Mouse (Mus musculus) left cerebral cortex, postnatal 25 days (tissue): Measurements from ENCODE around the gene Llph. TPM values are rescaled to one million over a fixed set of nuclear protein-coding genes. Genes with fewer than 3 reads are reported as not detected.

Source experiments
- DNase-seq, 2 experiments: peaks; one replicate each; pipeline ENCODE4 v3.0.0; 2022; ENCODE audit warnings: low spot score in 2 of 2, mixed read lengths in 1 of 2
- intact Hi-C: fragments of 180-260 bp; cut with DNase I; formaldehyde crosslinking; loops from one replicate; pipeline ENCODE4 v1.15.1; 2025
- total RNA-seq, 2 experiments: library from RNA; stranded (reverse); gene quantifications; 2 replicates each; pipeline ENCODE4 v1.2.3; 2021

Llph gene
- total RNA-seq, result 10 to 100 TPM; 18.4 to 20.3 TPM

GRCm38 (mm10) chr10:120226871-120227661, at the start of gene Llph:
Gene Llph, plus strand, starts transcription at chr10:120227070.
- DNase-seq, result peak; percentile 84 to 85
- intact Hi-C loops, result loop anchor here (2.0 to 5.0 kb wide), 2 partner anchors 18 to 750 kb away; partner anchors contain the start of gene Lemd3

- peak in 1 of 2 experiments; percentile 13 for DNase-seq
- intact Hi-C loops, result no loop called here
Measured at GRCm38 (mm10) chr10:120182887-120183286, 44.0 kb upstream of the Llph start.

- no peak for DNase-seq
- intact Hi-C loops, result no loop called here
Measured at GRCm38 (mm10) chr10:120183342-120183741, 43.5 kb upstream of the Llph start.

- intact Hi-C loops, result no loop called here
- no peak for DNase-seq
Measured at GRCm38 (mm10) chr10:120188513-120188912, 38.4 kb upstream of the Llph start.

- DNase-seq, result no peak
- intact Hi-C loops, result no loop called here
Measured at GRCm38 (mm10) chr10:120189276-120189675, 37.6 kb upstream of the Llph start.

- DNase-seq, result no peak
- intact Hi-C loops, result no loop called here
Measured at GRCm38 (mm10) chr10:120189782-120190181, 37.1 kb upstream of the Llph start.

- intact Hi-C loops, result no loop called here
- no peak for DNase-seq
Measured at GRCm38 (mm10) chr10:120191165-120191564, 35.7 kb upstream of the Llph start.

- no peak for DNase-seq
- intact Hi-C loops, result no loop called here
Measured at GRCm38 (mm10) chr10:120192278-120192677, 34.6 kb upstream of the Llph start.

- intact Hi-C loops, result no loop called here
- DNase-seq, result no peak
Measured at GRCm38 (mm10) chr10:120193255-120193654, 33.6 kb upstream of the Llph start.

- intact Hi-C loops, result no loop called here
- peak in 1 of 2 experiments; percentile 67 for DNase-seq
Measured at GRCm38 (mm10) chr10:120197061-120197835, 29.6 kb upstream of the Llph start.

- DNase-seq, result no peak
- intact Hi-C loops, result loop anchor here (5.0 kb wide), 2 partner anchors 399 to 554 kb away; no protein-coding TSS in a partner anchor
Measured at GRCm38 (mm10) chr10:120201131-120201921, 25.5 kb upstream of the Llph start, which contains the start of gene Tmbim4. Gene Tmbim4, plus strand, starts transcription at chr10:120201590.

- intact Hi-C loops, result loop anchor here (5.0 kb wide), 2 partner anchors 400 to 555 kb away; no protein-coding TSS in a partner anchor
- peak; percentile 71 to 73 for DNase-seq
Measured at GRCm38 (mm10) chr10:120201961-120202402, 24.9 kb upstream of the Llph start, which contains the start of gene Irak3. Gene Irak3, minus strand, starts transcription at chr10:120202130.

GRCm38 (mm10) chr10:120202467-120203250, 24.2 kb upstream of the Llph start:
- intact Hi-C loops, result loop anchor here (5.0 kb wide), 2 partner anchors 400 to 555 kb away; no protein-coding TSS in a partner anchor
- DNase-seq, result no peak

- intact Hi-C loops, result loop anchor here (5.0 kb wide), 2 partner anchors 402 to 557 kb away; no protein-coding TSS in a partner anchor
- DNase-seq, result no peak
Measured at GRCm38 (mm10) chr10:120204591-120205210, 22.2 kb upstream of the Llph start.

- no peak for DNase-seq
- intact Hi-C loops, result loop anchor here (2.0 kb wide), 1 partner anchor 19 kb away; the partner anchor contains the start of gene Llph
Measured at GRCm38 (mm10) chr10:120208015-120208414, 18.9 kb upstream of the Llph start.

GRCm38 (mm10) chr10:120208575-120209538, 18.0 kb upstream of the Llph start:
- peak; percentile 85 to 96 for DNase-seq
- intact Hi-C loops, result loop anchor here (2.0 kb wide), 1 partner anchor 18 kb away; the partner anchor contains the start of gene Llph

GRCm38 (mm10) chr10:120209539-120209925, 17.3 kb upstream of the Llph start:
- DNase-seq, result no peak
- intact Hi-C loops, result loop anchor here (2.0 kb wide), 1 partner anchor 17 kb away; the partner anchor contains the start of gene Llph
